Mouse (Mus musculus) splenic B cell, adult 2 months (primary cell): Measurements from ENCODE around the gene Palm2.

ENCODE experiments used
- DNase-seq: peaks from one replicate; pipeline ENCODE4 v3.0.0-alpha.2; 2011; ENCODE audit warnings: low read depth, low spot score
- H3K27me3 ChIP-seq: 2 replicates; pipeline ENCODE4 v1.6.1; 2012; ENCODE audit warnings: mild to moderate bottlenecking, low read length, moderate library complexity, mixed read lengths; ENCODE audit not compliant: control insufficient read depth, poor library complexity, insufficient read depth, severe bottlenecking
- H3K36me3 ChIP-seq: 2 replicates; pipeline ENCODE4 v1.6.1; 2012; ENCODE audit warnings: mild to moderate bottlenecking, low read length, moderate library complexity, mixed read lengths; ENCODE audit not compliant: control insufficient read depth, poor library complexity, insufficient read depth, severe bottlenecking

Gene Palm2

GRCm38 (mm10) chr4:57462378-57462777, 28.3 kb downstream of the Palm2 start:
- Histone ChIP-seq H3K27me3 (no peaks in the 10 kb centered on the region), H3K36me3 (no peaks in the 10 kb centered on the region)
- DNase-seq, result peak; percentile 8

- DNase-seq, result no peak
- Histone ChIP-seq H3K36me3 (no peaks in the 10 kb centered on the region), H3K27me3 (no peaks in the 10 kb centered on the region)
Measured at GRCm38 (mm10) chr4:57482435-57482834, 48.4 kb downstream of the Palm2 start.

- no peak for DNase-seq
- Histone ChIP-seq H3K27me3 (no peaks in the 10 kb centered on the region), H3K36me3 (no peaks in the 10 kb centered on the region)
Measured at GRCm38 (mm10) chr4:57486392-57486791, 52.3 kb downstream of the Palm2 start.

DNA sequence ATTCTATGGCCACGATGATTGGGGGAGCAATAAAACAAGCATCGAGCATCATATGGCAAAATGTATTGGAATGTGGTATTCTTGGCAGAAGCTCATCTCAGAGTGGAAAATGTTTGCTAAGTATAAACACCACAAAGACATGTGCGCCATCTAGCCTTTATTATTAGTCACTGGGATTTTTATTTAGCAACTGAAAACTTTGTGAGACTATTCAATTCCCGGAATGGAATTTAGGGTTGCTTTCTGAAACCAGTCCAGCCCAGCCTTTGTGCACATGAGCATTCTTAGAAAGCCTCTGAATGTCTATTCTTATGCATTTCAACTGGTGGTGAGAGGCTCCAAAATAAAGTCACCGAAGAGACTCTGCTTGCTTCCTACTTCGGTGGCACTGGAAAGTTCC, 55.8 kb downstream of the Palm2 start:
- DNase-seq, result no peak
- Histone ChIP-seq H3K27me3 (no peaks in the 10 kb centered on the region), H3K36me3 (no peaks in the 10 kb centered on the region)

DNA sequence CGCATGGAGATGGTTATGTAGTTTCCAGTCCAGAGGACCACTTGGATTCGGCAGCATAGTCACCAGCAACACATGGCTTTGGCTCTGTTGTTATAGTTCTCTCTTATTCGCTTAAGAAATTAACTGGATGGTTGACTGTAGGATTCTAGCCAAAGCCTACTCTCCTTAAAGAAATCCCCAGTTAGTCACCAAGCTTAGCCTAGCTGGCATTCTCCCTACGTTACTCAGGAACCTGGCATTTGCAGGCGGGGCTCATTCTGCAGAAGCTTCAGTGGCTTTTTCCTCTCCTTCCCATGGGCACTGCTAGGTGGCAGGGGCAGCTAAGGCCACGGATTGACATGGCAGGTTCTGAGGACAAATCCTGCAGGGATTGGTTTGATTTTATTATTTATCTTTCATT, 70.7 kb downstream of the Palm2 start:
- no peak for DNase-seq
- Histone ChIP-seq H3K27me3 (no peaks in the 10 kb centered on the region; the same call in 1 of the 2 replicates), H3K36me3 (no peaks in the 10 kb centered on the region)

GRCm38 (mm10) chr4:57510576-57510975, 76.5 kb downstream of the Palm2 start:
- H3K36me3 ChIP-seq, result no peaks in the 10 kb centered on the region
- no peak for DNase-seq
- H3K27me3 ChIP-seq, result no peaks in the 10 kb centered on the region

- Histone ChIP-seq H3K27me3 (no peaks in the 10 kb centered on the region), H3K36me3 (no peaks in the 10 kb centered on the region)
- no peak for DNase-seq
Measured at GRCm38 (mm10) chr4:57511734-57512133, 77.7 kb downstream of the Palm2 start.

DNA sequence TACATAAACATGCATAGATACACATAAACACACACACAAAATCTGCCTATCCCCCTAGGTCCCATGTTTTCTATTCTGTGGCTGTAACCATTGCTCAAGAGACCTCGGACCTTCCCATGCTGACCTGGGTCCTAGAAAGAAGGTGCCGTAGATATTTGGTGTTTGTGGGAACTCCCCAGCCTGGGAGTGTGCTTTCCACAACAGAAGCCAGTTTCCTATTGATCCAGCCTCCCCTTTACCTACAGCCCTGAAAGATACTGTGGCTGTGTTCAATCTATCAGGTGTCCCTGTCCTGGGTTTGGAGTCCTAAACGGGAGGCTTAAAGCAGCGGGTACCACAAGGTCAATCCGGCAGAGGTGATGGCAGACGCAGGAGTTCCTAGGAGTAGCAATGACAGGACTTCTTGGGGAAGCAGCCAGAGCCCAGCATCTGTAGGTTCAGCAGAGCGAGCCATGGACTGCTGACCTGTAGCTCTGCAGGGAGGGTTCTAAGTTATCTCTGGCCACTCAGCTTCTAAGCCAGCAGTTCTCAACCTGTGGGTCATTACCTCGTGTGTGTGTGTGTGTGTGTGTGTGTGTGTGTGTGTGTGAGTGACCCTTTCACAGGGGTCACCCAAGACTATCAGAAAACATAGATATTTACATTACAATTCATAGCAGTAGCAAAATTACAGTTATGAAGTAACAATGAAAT, 79.3 kb downstream of the Palm2 start:
- no peak for DNase-seq
- no peaks in the 10 kb centered on the region for H3K27me3 ChIP-seq

DNA sequence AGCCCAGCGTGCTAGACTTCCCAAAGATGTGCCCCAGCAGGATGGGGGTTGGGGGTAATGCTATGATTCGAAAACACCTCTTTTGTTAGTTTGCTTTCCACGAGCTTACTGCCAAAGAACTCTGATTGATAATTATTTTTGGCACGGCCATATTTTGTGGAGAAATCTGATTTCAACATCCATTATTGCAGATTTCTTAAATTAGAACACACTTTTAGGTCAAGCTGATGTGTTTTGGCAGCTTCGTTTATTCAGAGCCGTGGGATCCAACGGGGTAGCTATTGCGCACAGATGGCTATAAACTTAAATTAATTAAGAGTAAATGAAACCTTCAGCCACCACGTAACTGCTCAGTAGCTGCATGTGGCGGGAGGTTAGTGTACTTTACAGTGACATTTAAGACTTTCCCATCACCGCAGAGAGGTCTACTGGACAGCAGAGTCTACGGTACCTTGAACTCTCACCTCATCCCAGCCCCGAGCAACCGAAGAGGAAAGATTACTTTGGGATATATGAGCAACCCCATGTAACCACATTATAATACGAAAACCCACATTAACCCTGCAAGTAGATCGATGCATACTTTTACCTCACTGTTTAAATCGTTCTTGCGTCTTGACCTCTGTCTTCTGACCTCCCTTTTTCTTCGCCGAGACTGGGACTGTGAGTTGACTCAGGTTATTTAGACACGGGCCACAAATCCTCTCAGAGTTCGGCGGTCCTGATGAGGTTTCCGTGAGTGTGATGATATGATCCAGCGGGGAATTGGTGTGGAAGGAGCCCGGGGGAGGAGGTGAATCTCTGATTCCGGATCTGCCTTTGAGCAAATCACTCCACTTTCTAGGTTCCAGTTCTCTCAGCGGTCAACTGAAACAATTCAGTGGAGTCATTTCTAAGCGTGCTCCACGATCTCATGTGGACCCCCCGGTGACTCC, 80.2 kb downstream of the Palm2 start:
- H3K27me3 ChIP-seq, result no peaks in the 10 kb centered on the region
- no peaks in the 10 kb centered on the region for H3K36me3 ChIP-seq
- no peak for DNase-seq

More for the DNA sequence above, 79.3 kb downstream of the Palm2 start:
- no peaks in the 10 kb centered on the region for H3K36me3 ChIP-seq

DNA sequence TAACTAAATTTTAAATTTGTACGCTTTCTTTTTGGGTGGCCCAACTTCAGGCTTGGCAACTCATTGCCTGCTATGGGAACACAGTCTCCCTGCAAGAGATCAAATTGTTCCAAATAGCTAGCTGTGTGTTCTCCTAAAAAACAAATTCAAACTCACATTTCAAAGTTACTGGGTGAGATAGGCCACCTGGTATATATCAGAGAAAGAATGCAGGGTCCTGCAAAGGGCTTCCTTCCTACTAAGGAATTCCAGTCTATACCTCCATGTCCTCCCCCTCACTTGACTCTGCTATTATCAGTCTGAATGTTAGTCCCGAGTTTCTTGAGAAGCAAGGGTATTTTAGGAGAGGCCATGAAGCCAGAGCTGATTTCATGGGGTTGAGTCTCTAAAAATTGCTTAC, 81.3 kb downstream of the Palm2 start:
- DNase-seq, result no peak
- H3K27me3 ChIP-seq, result no peaks in the 10 kb centered on the region

GRCm38 (mm10) chr4:57523456-57523855, 89.4 kb downstream of the Palm2 start:
- Histone ChIP-seq H3K36me3 (no peaks in the 10 kb centered on the region), H3K27me3 (no peaks in the 10 kb centered on the region)
- no peak for DNase-seq

More for the DNA sequence above, 81.3 kb downstream of the Palm2 start:
- H3K36me3 ChIP-seq, result no peaks in the 10 kb centered on the region

- DNase-seq, result no peak
- no peaks in the 10 kb centered on the region for H3K27me3 ChIP-seq
- H3K36me3 ChIP-seq, result no peaks in the 10 kb centered on the region
Measured at GRCm38 (mm10) chr4:57524461-57524860, 90.4 kb downstream of the Palm2 start.

GRCm38 (mm10) chr4:57525221-57526011, 91.4 kb downstream of the Palm2 start:
- Histone ChIP-seq H3K27me3 (no peaks in the 10 kb centered on the region), H3K36me3 (no peaks in the 10 kb centered on the region)
- DNase-seq, result no peak

DNA sequence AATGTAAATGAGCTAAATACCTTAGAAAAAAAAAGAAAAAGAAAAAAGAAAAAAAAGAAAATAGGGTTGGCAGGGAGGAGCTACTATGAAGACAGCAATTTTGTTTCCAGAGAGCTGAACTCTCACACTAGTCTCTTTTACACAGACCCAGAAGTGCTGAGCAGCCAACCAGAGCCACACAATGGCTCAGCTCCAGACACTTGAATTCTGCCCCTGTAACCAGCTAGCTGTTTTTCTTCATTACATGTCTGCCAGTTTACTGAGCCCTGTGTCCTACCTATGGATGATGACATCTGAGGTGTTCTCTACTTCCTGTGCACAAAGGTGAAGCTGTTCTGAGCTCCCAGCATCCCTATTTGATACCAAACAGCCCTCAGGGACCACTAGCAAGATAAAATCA, 94.2 kb downstream of the Palm2 start:
- DNase-seq, result no peak
- no peaks in the 10 kb centered on the region for H3K36me3 ChIP-seq
- no peaks in the 10 kb centered on the region for H3K27me3 ChIP-seq

DNA sequence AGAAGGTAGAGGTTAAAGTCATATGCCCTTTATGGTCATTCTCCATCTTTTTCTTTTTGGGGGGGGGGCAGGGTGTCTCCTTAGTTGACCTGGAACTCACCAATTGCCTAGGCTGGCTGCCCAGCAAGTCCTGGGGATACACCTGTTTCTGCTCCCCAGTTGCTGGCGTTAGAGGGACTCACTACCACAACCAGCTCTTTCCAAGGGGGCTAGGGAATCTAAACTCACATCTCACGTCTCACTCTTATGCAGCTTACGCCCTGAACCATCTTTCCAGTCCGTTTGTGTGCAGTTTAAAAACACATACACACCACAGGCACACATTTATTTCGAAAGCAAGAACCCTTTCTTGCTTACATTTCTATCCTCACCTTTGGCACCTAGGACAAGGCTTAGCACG, 99.6 kb downstream of the Palm2 start:
- Histone ChIP-seq H3K27me3 (no peaks in the 10 kb centered on the region), H3K36me3 (no peaks in the 10 kb centered on the region)
- DNase-seq, result no peak
